Mouse (Mus musculus) small intestine, adult 2 months (tissue): ENCODE results near the gene Gpr87. TPM values are rescaled to one million over a fixed set of nuclear protein-coding genes. Genes with fewer than 3 reads are reported as not detected.

Source experiments
- H3K27ac ChIP-seq: fragments of 200-500 bp; 2 replicates; pipeline ENCODE4 v1.5.1; 2012; ENCODE audit warnings: low read depth, low read length, control low read depth, inconsistent platforms; ENCODE audit not compliant: insufficient read depth
- H3K27me3 ChIP-seq: fragments of 200-500 bp; 2 replicates; pipeline ENCODE4 v1.6.1; 2012; ENCODE audit warnings: mild to moderate bottlenecking, moderate library complexity, low read length, inconsistent platforms; ENCODE audit not compliant: control insufficient read depth, insufficient read depth
- H3K36me3 ChIP-seq: fragments of 200-500 bp; 2 replicates; pipeline ENCODE4 v1.6.1; 2012; ENCODE audit warnings: mild to moderate bottlenecking, low read length, control low read depth, inconsistent platforms; ENCODE audit not compliant: control insufficient read depth, insufficient read depth
- H3K4me1 ChIP-seq: fragments of 200-500 bp; 2 replicates; pipeline ENCODE4 v1.6.1; 2012; ENCODE audit warnings: low read length, inconsistent platforms, mixed read lengths; ENCODE audit not compliant: control insufficient read depth, insufficient read depth, insufficient read length
- H3K4me3 ChIP-seq: fragments of 200-500 bp; 2 replicates; pipeline ENCODE4 v1.5.1; 2012; ENCODE audit warnings: low read depth, mild to moderate bottlenecking, control low read depth, inconsistent platforms, low read length, moderate library complexity
- CTCF ChIP-seq: fragments of 200-500 bp; IDR thresholded peaks from 2 replicates; pipeline ENCODE4 v1.5.1; 2012; ENCODE audit warnings: low read depth, mild to moderate bottlenecking, control low read depth, inconsistent platforms, low read length, moderate library complexity, mixed read lengths; ENCODE audit not compliant: insufficient replicate concordance, insufficient read length; ENCODE audit errors: extremely low read depth
- POLR2A ChIP-seq: fragments of 200-500 bp; IDR thresholded peaks from 2 replicates; pipeline ENCODE4 v1.6.1; 2012; ENCODE audit warnings: low read depth, mild to moderate bottlenecking, control low read depth, inconsistent platforms, low read length, moderate library complexity
- WGBS: fragments of 180-500 bp; shearing (Covaris S2); methylation state at CpG from one replicate; pipeline ENCODE4 v1.1.7; 2018; 5-methylcytosine and 5-hydroxymethylcytosine counted together
- polyA plus RNA-seq: library from polyadenylated mRNA; depleted of rRNA; stranded (reverse); fragments of >200 nt; gene quantifications from 2 replicates; pipeline ENCODE4 v1.2.3, GENCODE M21; 2012

The Gpr87 gene
- polyA plus RNA-seq, 1 experiment = not detected

DNA sequence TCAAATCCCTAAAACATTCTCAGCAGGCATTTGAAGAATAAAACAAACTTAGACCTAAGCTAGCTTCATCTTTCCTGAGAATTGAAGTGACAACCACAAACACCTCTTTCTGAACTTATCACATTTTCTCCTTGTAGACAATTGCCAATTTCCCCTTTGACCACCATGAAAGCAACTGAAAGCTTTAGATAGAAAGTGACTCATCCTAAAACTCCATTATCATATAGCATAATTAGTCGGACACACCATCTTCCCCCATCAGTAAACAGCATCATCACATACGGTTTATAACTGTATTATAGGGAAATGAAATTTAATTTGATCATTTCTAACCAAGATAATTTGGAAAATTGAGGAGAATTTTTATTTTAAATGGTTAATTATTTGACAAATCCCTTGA, 27.4 kb upstream of the Gpr87 start:
- WGBS = 84% methylated on average over 2 of the region's 2 CpGs
- Histone ChIP-seq H3K4me1 (no peaks in the 10 kb centered on the region), H3K4me3 (no peak overlapping the region), H3K27ac (no peak overlapping the region), H3K36me3 (no peaks in the 10 kb centered on the region), H3K27me3 (no peaks in the 10 kb centered on the region)
- TF ChIP-seq POLR2A (no peak), CTCF (no peak)

DNA sequence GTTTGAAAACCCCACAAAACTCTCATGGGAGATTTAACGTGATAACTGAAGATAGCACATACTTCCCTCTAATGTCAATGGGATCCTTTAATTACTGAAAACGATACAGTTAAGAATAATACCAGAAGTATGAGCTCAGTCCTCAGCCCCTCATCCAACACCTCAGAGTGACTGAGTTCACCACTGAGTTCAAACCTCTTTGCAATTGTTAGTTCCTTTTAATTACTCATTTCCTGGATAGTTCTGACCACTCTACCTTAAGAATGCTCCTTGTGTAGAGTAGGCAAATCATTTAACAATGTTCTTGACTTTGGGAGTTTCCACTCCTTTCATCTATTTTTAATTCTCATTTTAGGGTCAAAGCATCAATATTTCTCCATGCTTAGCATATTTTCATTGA, 24.4 kb upstream of the Gpr87 start:
- Histone ChIP-seq H3K4me3 (no peak overlapping the region), H3K27ac (no peak overlapping the region), H3K27me3 (no peaks in the 10 kb centered on the region), H3K36me3 (no peaks in the 10 kb centered on the region), H3K4me1 (no peaks in the 10 kb centered on the region)
- no peak for TF ChIP-seq CTCF
- TF ChIP-seq POLR2A = no peak
- WGBS = 72% methylated on average over 2 of the region's 2 CpGs

DNA sequence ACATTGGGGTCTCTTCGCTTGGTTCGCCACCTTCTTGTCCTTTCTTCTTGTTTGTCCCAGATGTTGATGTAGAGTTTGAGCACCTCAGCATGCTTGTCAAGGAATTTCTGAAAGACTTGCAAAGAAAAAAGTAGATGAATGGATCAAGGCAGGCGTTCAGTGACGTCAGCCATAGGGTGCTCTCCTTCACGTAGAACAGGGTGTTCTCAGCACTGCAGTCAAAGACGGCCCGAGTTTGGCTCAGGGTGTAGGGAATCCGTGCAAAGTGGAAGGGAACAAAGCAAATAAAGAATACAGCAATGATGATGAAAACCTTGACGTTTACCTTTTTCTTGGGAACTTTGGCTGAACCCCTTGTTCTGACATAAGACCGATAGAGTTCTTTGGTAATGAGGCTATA, 22.3 kb upstream of the Gpr87 start:
- 83% methylated on average over 10 of the region's 10 CpGs for WGBS
- TF ChIP-seq CTCF (no peak), POLR2A (no peak)
- H3K4me1 ChIP-seq = no peaks in the 10 kb centered on the region
- H3K27ac ChIP-seq = no peak overlapping the region
- H3K27me3 ChIP-seq = no peaks in the 10 kb centered on the region
- H3K4me3 ChIP-seq = no peak overlapping the region
- no peaks in the 10 kb centered on the region for H3K36me3 ChIP-seq

GRCm38 (mm10) chr3:59212404-59212803, 17.5 kb upstream of the Gpr87 start:
- Histone ChIP-seq H3K4me1 (no peaks in the 10 kb centered on the region), H3K4me3 (no peak overlapping the region), H3K36me3 (no peaks in the 10 kb centered on the region), H3K27me3 (no peaks in the 10 kb centered on the region), H3K27ac (no peak overlapping the region)
- TF ChIP-seq POLR2A (no peak), CTCF (no peak)

DNA sequence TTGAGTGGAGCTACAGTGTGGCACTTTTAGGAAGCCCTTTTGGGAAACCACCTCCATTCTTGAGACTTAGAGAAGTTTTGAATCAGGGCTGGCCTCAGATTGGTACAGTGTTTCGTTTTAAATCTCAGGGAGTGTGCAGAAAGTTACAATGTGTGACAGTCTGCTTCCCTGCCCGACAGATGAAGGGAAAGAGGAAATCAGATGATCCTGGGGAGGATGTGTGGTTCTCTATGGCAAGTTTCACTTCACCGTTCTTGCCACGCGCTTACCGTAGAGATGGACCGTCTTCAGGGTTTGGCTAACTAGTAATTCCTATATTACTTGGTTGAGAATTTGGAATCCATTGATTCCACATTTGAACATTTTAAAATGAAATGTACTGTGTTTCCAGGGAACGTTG, 16.9 kb upstream of the Gpr87 start:
- H3K36me3 ChIP-seq = no peaks in the 10 kb centered on the region
- 75% methylated on average over 8 of the region's 8 CpGs for WGBS
- no peak overlapping the region for H3K4me3 ChIP-seq
- TF ChIP-seq POLR2A = no peak
- TF ChIP-seq CTCF = no peak
- H3K27ac ChIP-seq = no peak overlapping the region
- H3K27me3 ChIP-seq = no peaks in the 10 kb centered on the region
- no peaks in the 10 kb centered on the region for H3K4me1 ChIP-seq

DNA sequence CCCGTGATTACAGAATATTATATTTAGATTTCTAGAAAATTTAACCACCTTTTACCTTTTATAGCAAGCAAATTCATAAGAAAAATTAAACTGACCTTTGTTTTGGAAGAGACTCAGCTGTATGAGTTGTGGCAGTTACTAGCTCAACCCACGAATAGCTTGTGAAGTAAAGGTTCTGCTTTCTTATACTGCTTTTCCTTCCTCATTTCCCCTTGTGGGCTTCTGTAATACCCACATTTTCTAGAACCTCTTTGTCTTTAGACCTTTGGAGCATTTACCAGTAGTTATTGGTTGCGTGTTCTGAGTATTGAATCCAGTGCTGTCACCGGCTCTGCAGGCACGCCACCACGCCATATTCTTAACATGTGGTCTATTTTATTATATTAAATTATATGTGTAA, 15.8 kb upstream of the Gpr87 start, which contains the start of gene P2ry13:
Gene P2ry13, minus strand, starts transcription at position 156 of the 400 bp plus-strand sequence.
- Histone ChIP-seq H3K36me3 (no peaks in the 10 kb centered on the region), H3K4me1 (no peaks in the 10 kb centered on the region), H3K4me3 (peak within 1 kb of the TSS; percentile 22), H3K27me3 (no peaks in the 10 kb centered on the region), H3K27ac (0 out of 2 replicates have a peak within 1 kb of the TSS, but pooled peaks have one; percentile 1)
- TF ChIP-seq POLR2A (no peak), CTCF (no peak)
- WGBS = 83% methylated on average over 6 of the region's 6 CpGs

- H3K27ac ChIP-seq = 0 out of 2 replicates have a peak overlapping the region, but pooled peaks have one; percentile 1
- 60% methylated on average over 8 of the region's 8 CpGs for WGBS
- no peaks in the 10 kb centered on the region for H3K36me3 ChIP-seq
- H3K4me3 ChIP-seq = peak overlapping the region; percentile 22
- no peaks in the 10 kb centered on the region for H3K27me3 ChIP-seq
- TF ChIP-seq POLR2A = no peak
- no peak for TF ChIP-seq CTCF
- H3K4me1 ChIP-seq = no peaks in the 10 kb centered on the region
Observed at GRCm38 (mm10) chr3:59210089-59210488, 15.2 kb upstream of the Gpr87 start.
